Mouse (Mus musculus) erythroblast, embryonic 14.5 days (primary cell): Measurements from ENCODE around the gene Flvcr1. TPM values are rescaled to one million over a fixed set of nuclear protein-coding genes. Genes with fewer than 3 reads are reported as not detected.

Experiments
- H3K27me3 ChIP-seq: 2 replicates; pipeline ENCODE4 v1.6.1; 2012; ENCODE audit warnings: inconsistent platforms; ENCODE audit not compliant: control insufficient read depth
- H3K36me3 ChIP-seq: 2 replicates; pipeline ENCODE4 v1.6.1; 2012; ENCODE audit warnings: mild to moderate bottlenecking, inconsistent platforms; ENCODE audit not compliant: control insufficient read depth
- H3K4me1 ChIP-seq: 2 replicates; pipeline ENCODE4 v1.6.1; 2012; ENCODE audit warnings: inconsistent platforms; ENCODE audit not compliant: control insufficient read depth
- H3K4me3 ChIP-seq: replicated peaks from 2 replicates; pipeline ENCODE3; 2012; ENCODE audit warnings: moderate library complexity, mild to moderate bottlenecking, inconsistent platforms
- H3K9me3 ChIP-seq: 2 replicates; pipeline ENCODE4 v1.6.1; 2012; ENCODE audit warnings: low read length, inconsistent platforms, mixed read lengths; ENCODE audit not compliant: control insufficient read depth
- GATA1 ChIP-seq: IDR thresholded peaks from 2 replicates; pipeline ENCODE4 v1.6.1; 2012; ENCODE audit warnings: low read length, inconsistent platforms, mixed read lengths
- TAL1 ChIP-seq: IDR thresholded peaks from 3 replicates; pipeline ENCODE4 v1.6.1; 2012; ENCODE audit warnings: low read length, inconsistent platforms, mixed read lengths
- polyA plus RNA-seq: library from polyadenylated mRNA; stranded (reverse); fragments of >175 nt; gene quantifications from 2 replicates; pipeline ENCODE4 v1.2.3, GENCODE M21; 2012

Gene Flvcr1
- polyA plus RNA-seq, 1 experiment: 0.27 TPM

GRCm38 (mm10) chr1:190958821-190959220 is 67.1 kb downstream of the Flvcr1 start:
- Histone ChIP-seq H3K9me3 (no peaks in the 10 kb centered on the region), H3K4me1 (peaks cover 21% of the 10 kb centered on the region), H3K36me3 (no peaks in the 10 kb centered on the region), H3K27me3 (no peaks in the 10 kb centered on the region), H3K4me3 (no peak overlapping the region)
- TF ChIP-seq TAL1 (no peak), GATA1 (no peak)

Other genes with a start within 250 kb of the Flvcr1 start
- gene Rps6kc1, start 114.4 kb downstream of the Flvcr1 start, polyA plus RNA-seq: 0.06 and 0.08 TPM in 2 replicates
- 0.15 and 0.29 TPM in 2 replicates for gene Angel2, start 101.0 kb downstream of the Flvcr1 start, polyA plus RNA-seq
- gene Vash2, start 46.9 kb downstream of the Flvcr1 start, polyA plus RNA-seq: 0.11 TPM in 1 of 2 replicates, not detected in the other
- gene Spata45, start 10.5 kb upstream of the Flvcr1 start, polyA plus RNA-seq: not detected in 2 replicates
- gene Tatdn3, start 36.8 kb upstream of the Flvcr1 start, polyA plus RNA-seq: 0.04 and 0.08 TPM in 2 replicates
- 1.4 and 3.2 TPM in 2 replicates for gene Nsl1, start 36.9 kb upstream of the Flvcr1 start, polyA plus RNA-seq
- 0.14 TPM in 1 of 2 replicates, not detected in the other for gene Batf3, start 71.7 kb upstream of the Flvcr1 start, polyA plus RNA-seq
- not detected in 2 replicates for gene Fam71a, start 138.7 kb upstream of the Flvcr1 start, polyA plus RNA-seq
- gene Atf3, start 191.9 kb upstream of the Flvcr1 start, polyA plus RNA-seq: 0.16 and 0.27 TPM in 2 replicates